Mouse (Mus musculus) liver, embryonic 14.5 days (tissue): ENCODE data around the gene Ddx25. TPM values are rescaled to one million over a fixed set of nuclear protein-coding genes. Genes with fewer than 3 reads are reported as not detected.

Experiments
- ATAC-seq: fragments of 200-750 bp; cut with Nextera tagmentation; 2 replicates; pipeline ENCODE4 v1.8.0; 2017; ENCODE audit warnings: moderate number of reproducible peaks, mild to moderate bottlenecking, moderate library complexity; ENCODE audit not compliant: insufficient read depth
- DNase-seq, 3 experiments: peaks; one replicate each; pipeline ENCODE4 v3.0.0-alpha.2; 2012 to 2013; ENCODE audit warnings: low read depth in 3 of 3, low spot score in 3 of 3
- H3K27ac ChIP-seq: fragments of 300-500 bp; sonication (generic); 2 replicates; pipeline ENCODE4 v1.5.1; 2014; ENCODE audit warnings: moderate library complexity, mild to moderate bottlenecking, control low read depth, inconsistent platforms
- H3K27me3 ChIP-seq: fragments of 300-500 bp; sonication (generic); 2 replicates; pipeline ENCODE4 v1.6.1; 2014; ENCODE audit warnings: mild to moderate bottlenecking, low read length, moderate library complexity; ENCODE audit not compliant: control insufficient read depth, insufficient read depth
- H3K36me3 ChIP-seq: fragments of 300-500 bp; sonication (generic); replicated peaks from 2 replicates; pipeline ENCODE4 v1.6.1; 2014; ENCODE audit warnings: low read depth; ENCODE audit not compliant: control insufficient read depth, insufficient read depth
- H3K4me1 ChIP-seq, 2 experiments: fragments of 200-500 bp in 1 of 2; fragments of 300-500 bp in 1 of 2; sonication (generic) in 1 of 2; replicated peaks; 2 replicates each; pipeline ENCODE4 v1.6.1; 2012 to 2014; ENCODE audit warnings: antibody characterized with exemption in 1 of 2, inconsistent platforms in 1 of 2, low read length in 1 of 2; ENCODE audit not compliant: control insufficient read depth in 2 of 2, insufficient read depth in 2 of 2
- H3K4me2 ChIP-seq: fragments of 300-500 bp; sonication (generic); 2 replicates; pipeline ENCODE4 v1.6.1; 2014; ENCODE audit warnings: low read depth, mild to moderate bottlenecking, control low read depth, moderate library complexity
- H3K4me3 ChIP-seq, 2 experiments: fragments of 200-500 bp in 1 of 2; fragments of 300-500 bp in 1 of 2; sonication (generic) in 1 of 2; 2 replicates each; pipeline ENCODE4 v1.5.1; 2012 to 2014; ENCODE audit warnings: low read depth in 2 of 2, low read length in 2 of 2, mild to moderate bottlenecking in 2 of 2, control low read depth in 1 of 2, inconsistent platforms in 1 of 2, moderate library complexity in 1 of 2; ENCODE audit not compliant: insufficient read depth in 1 of 2
- H3K9ac ChIP-seq: fragments of 300-500 bp; sonication (generic); replicated peaks from 2 replicates; pipeline ENCODE4 v1.6.1; 2014; ENCODE audit warnings: mild to moderate bottlenecking, control low read depth, moderate library complexity
- H3K9me3 ChIP-seq: fragments of 300-500 bp; sonication (generic); 2 replicates; pipeline ENCODE4 v1.6.1; 2016; ENCODE audit warnings: low read length, mixed read lengths; ENCODE audit not compliant: control insufficient read depth
- CTCF ChIP-seq: IDR thresholded peaks from 2 replicates; pipeline ENCODE4 v1.5.1; 2016; ENCODE audit warnings: antibody characterized with exemption, low read depth, control low read depth
- WGBS: fragments of 180-500 bp; shearing (Covaris S2); extraction: QIAGEN DNeasy Blood & Tissue Kit; methylation state at CpG from one replicate; pipeline ENCODE4 v1.1.7; 2014; ENCODE audit not compliant: insufficient replicate concordance; 5-methylcytosine and 5-hydroxymethylcytosine counted together
- polyA plus RNA-seq, 2 experiments: library from polyadenylated mRNA; depleted of rRNA in 1 of 2; stranded (reverse) in 1 of 2; unstranded in 1 of 2; fragments of >200 nt; fragmentation: Nextera tagmentation in 1 of 2; extraction: Ambion mirVana in 1 of 2; gene quantifications; 2 replicates each; pipeline versions ENCODE4 v1.2.1 to v1.2.3; 2012 to 2014

The Ddx25 gene
- polyA plus RNA-seq, 2 experiments, result 0.10 to 0.17 TPM

DNA sequence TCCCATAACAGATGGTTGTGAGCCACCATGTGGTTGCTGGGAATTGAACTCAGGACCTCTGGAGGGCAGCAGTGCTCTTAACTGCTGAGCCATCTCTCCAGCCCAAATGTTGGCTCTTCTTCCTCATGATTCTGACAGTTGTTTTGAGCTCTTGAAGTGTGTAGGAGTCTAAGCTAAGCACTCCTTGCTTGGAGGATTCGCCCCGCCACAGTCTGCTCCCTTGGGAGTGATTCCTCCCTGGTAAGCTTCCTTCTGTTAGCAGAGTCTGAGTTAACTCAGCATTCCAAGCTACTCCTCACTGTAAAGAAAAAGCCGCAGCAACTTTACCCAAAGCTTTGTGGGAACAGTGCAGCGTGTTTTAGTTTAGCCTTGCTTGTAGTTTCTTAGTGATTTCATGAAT lies 69.8 kb downstream of the Ddx25 start:
- H3K4me1 ChIP-seq, result no peaks in the 10 kb centered on the region
- no peak for TF ChIP-seq CTCF
- H3K4me2 ChIP-seq, result no peak overlapping the region
- no peak overlapping the region for H3K4me3 ChIP-seq
- H3K36me3 ChIP-seq, result no peaks in the 10 kb centered on the region
- no peaks in the 10 kb centered on the region for H3K9me3 ChIP-seq
- DNase-seq (no peak), ATAC-seq (no peak)
- H3K27ac ChIP-seq, result no peak overlapping the region
- no peak overlapping the region for H3K9ac ChIP-seq
- WGBS, result 69% methylated on average over 4 of the region's 4 CpGs
- no peaks in the 10 kb centered on the region for H3K27me3 ChIP-seq

Other genes starting within 250 kb of the Ddx25 start
- 0.52 TPM in 2 replicates for gene Cdon, start 137.4 kb downstream of the Ddx25 start, polyA plus RNA-seq (2012; rRNA removed)
- gene Cdon, start 137.4 kb downstream of the Ddx25 start, polyA plus RNA-seq (2014; fragmentation: Nextera tagmentation; extraction: Ambion mirVana), result 0.21 and 0.36 TPM in 2 replicates
- not detected in 2 replicates for gene Gm1113, start 40.3 kb downstream of the Ddx25 start, polyA plus RNA-seq (2012; rRNA removed)
- gene Gm1113, start 40.3 kb downstream of the Ddx25 start, polyA plus RNA-seq (2014; fragmentation: Nextera tagmentation; extraction: Ambion mirVana), result not detected in 2 replicates
- 3.4 and 6.0 TPM in 2 replicates for gene Pus3, start 67 bp upstream of the Ddx25 start, polyA plus RNA-seq (2012; rRNA removed)
- gene Pus3, start 67 bp upstream of the Ddx25 start, polyA plus RNA-seq (2014; fragmentation: Nextera tagmentation; extraction: Ambion mirVana), result 7.2 and 7.7 TPM in 2 replicates
- 0.06 and 0.09 TPM in 2 replicates for gene Pate2, start 11.8 kb upstream of the Ddx25 start, polyA plus RNA-seq (2012; rRNA removed)
- gene Pate2, start 11.8 kb upstream of the Ddx25 start, polyA plus RNA-seq (2014; fragmentation: Nextera tagmentation; extraction: Ambion mirVana), result 0.19 and 0.29 TPM in 2 replicates
- gene Hyls1, start 11.9 kb upstream of the Ddx25 start, polyA plus RNA-seq (2012; rRNA removed), result 2.3 and 3.9 TPM in 2 replicates
- 8.6 and 9.1 TPM in 2 replicates for gene Hyls1, start 11.9 kb upstream of the Ddx25 start, polyA plus RNA-seq (2014; fragmentation: Nextera tagmentation; extraction: Ambion mirVana)
- gene Pate4, start 53.4 kb upstream of the Ddx25 start, polyA plus RNA-seq (2012; rRNA removed), result not detected in 2 replicates
- gene Pate4, start 53.4 kb upstream of the Ddx25 start, polyA plus RNA-seq (2014; fragmentation: Nextera tagmentation; extraction: Ambion mirVana), result not detected in 2 replicates
- not detected in 2 replicates for gene Pate3, start 89.7 kb upstream of the Ddx25 start, polyA plus RNA-seq (2012; rRNA removed)
- gene Pate3, start 89.7 kb upstream of the Ddx25 start, polyA plus RNA-seq (2014; fragmentation: Nextera tagmentation; extraction: Ambion mirVana), result not detected in 2 replicates
- not detected in 2 replicates for gene Pate1, start 128.9 kb upstream of the Ddx25 start, polyA plus RNA-seq (2012; rRNA removed)
- gene Pate1, start 128.9 kb upstream of the Ddx25 start, polyA plus RNA-seq (2014; fragmentation: Nextera tagmentation; extraction: Ambion mirVana), result not detected in 2 replicates
- gene Gm17677, start 182.5 kb upstream of the Ddx25 start, polyA plus RNA-seq (2012; rRNA removed), result not detected in 2 replicates
- gene Gm17677, start 182.5 kb upstream of the Ddx25 start, polyA plus RNA-seq (2014; fragmentation: Nextera tagmentation; extraction: Ambion mirVana), result not detected in 2 replicates
- gene Gm17727, start 219.6 kb upstream of the Ddx25 start, polyA plus RNA-seq (2012; rRNA removed), result not detected in 2 replicates
- not detected in 2 replicates for gene Gm17727, start 219.6 kb upstream of the Ddx25 start, polyA plus RNA-seq (2014; fragmentation: Nextera tagmentation; extraction: Ambion mirVana)
- not detected in 2 replicates for gene Gm27235, start 231.6 kb upstream of the Ddx25 start, polyA plus RNA-seq (2012; rRNA removed)
- not detected in 2 replicates for gene Gm27235, start 231.6 kb upstream of the Ddx25 start, polyA plus RNA-seq (2014; fragmentation: Nextera tagmentation; extraction: Ambion mirVana)
- not detected in 2 replicates for gene D730048I06Rik, start 231.6 kb upstream of the Ddx25 start, polyA plus RNA-seq (2012; rRNA removed)
- not detected in 2 replicates for gene D730048I06Rik, start 231.6 kb upstream of the Ddx25 start, polyA plus RNA-seq (2014; fragmentation: Nextera tagmentation; extraction: Ambion mirVana)